Mouse (Mus musculus) small intestine, adult 2 months (tissue): ENCODE measurements around the gene Morc2b.
"Not testable (repeated sequence)": the region's sequence is repeated elsewhere in the genome, so short reads cannot be mapped to it uniquely, and the experiment has no call there.

Experiments
- CTCF ChIP-seq: fragments of 200-500 bp; IDR thresholded peaks from 2 replicates; pipeline ENCODE4 v1.5.1; 2012; ENCODE audit warnings: low read depth, mild to moderate bottlenecking, control low read depth, inconsistent platforms, low read length, moderate library complexity, mixed read lengths; ENCODE audit not compliant: insufficient replicate concordance, insufficient read length; ENCODE audit errors: extremely low read depth
- POLR2A ChIP-seq: fragments of 200-500 bp; IDR thresholded peaks from 2 replicates; pipeline ENCODE4 v1.6.1; 2012; ENCODE audit warnings: low read depth, mild to moderate bottlenecking, control low read depth, inconsistent platforms, low read length, moderate library complexity

DNA sequence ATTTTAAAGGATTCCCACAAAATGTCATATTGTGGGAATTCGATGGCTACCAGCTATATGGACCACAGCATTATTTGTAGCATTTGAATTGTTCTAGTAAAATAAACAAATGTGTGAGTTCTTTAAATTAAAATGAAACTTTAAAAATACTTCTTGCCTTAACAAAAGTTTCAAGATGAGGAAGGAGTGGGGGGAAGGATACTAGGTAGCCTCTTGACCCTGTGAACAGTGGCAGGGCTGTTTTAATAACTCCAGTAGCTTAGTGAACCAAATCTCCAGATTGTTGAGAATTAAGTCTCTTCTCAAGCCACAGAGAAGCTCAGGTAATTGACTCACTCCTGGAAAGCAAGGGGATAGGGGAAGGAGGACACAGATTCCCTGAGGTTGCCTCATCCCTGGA lies 28.7 kb upstream of the Morc2b start, which contains the start of gene Olfr55:
- TF ChIP-seq CTCF, POLR2A: not testable (repeated sequence)
